Mouse (Mus musculus) left cerebral cortex, adult 2 months (tissue): Measurements from ENCODE around the gene Nudt14. TPM values are rescaled to one million over a fixed set of nuclear protein-coding genes. Genes with fewer than 3 reads are reported as not detected.

ENCODE experiments used
- DNase-seq, 2 experiments: peaks; one replicate each; pipeline ENCODE4 v3.0.0; 2021 to 2022; ENCODE audit warnings: low spot score in 2 of 2, mixed read lengths in 1 of 2; ENCODE audit errors: extremely low spot score in 1 of 2
- H3K27ac ChIP-seq: fragments of 200-600 bp; 2 replicates; pipeline ENCODE4 v1.8.1; 2022
- H3K4me3 ChIP-seq: fragments of 200-600 bp; 2 replicates; pipeline ENCODE4 v1.8.1; 2022
- CTCF ChIP-seq: fragments of 200-600 bp; IDR thresholded peaks from 2 replicates; pipeline ENCODE4 v1.8.1; 2022; ENCODE audit warnings: antibody characterized with exemption, mild to moderate bottlenecking, moderate library complexity
- intact Hi-C: fragments of 180-260 bp; cut with DNase I; formaldehyde crosslinking; loops from one replicate; pipeline ENCODE4 v1.15.1; 2025
- total RNA-seq, 2 experiments: library from RNA; stranded (reverse); gene quantifications; 2 replicates each; pipeline ENCODE4 v1.2.3; 2021

The Nudt14 gene
- total RNA-seq, 2 experiments from 2014 or later = 10.1 to 13.7 TPM

DNA sequence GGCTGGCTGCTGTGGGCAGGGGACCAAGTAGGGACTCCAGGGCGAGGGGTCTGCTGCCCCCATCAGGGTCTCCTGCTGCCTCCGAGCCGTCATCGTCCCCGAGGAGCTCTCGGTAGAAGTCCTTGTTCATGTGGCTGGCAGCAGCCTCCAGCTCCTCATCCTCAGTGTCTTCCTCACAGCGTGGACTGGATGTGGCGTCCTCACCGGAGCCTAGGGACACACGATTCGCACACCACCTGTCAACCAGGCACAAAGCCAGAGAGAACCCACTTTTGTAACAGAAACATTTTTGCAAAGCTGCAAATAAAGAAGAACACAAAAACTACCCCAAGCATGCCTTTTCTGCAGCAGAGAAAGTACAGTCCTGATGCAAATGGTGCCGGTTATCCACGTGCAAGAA is 23.9 kb upstream of the Nudt14 start:
- Histone ChIP-seq H3K27ac (0 out of 2 replicates have a peak overlapping the region, but pooled peaks have one; percentile 2), H3K4me3 (no peak overlapping the region)
- intact Hi-C loops = no loop called here
- DNase-seq = no peak
- no peak for TF ChIP-seq CTCF

DNA sequence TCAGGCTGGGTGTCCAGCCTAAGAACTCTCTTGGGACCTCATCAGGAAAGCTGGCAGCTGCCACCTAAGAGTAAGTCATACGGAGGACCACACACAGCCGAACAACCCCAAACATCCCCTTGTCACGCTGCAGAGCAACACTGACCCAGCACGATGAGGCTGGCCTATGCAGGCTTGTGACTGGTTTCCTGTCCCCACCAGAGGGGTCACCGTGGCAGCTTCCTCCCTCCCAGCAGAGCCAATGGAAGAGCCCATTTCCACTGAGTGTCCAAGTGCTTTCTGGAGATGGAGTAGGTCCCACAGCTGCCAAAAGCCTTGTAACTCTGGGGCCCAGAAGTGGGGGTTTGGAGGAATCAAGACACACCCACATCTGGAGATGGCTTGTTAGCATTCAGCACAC is 19.9 kb upstream of the Nudt14 start:
- Histone ChIP-seq H3K27ac (peak overlapping the region; percentile 47; the same call in 1 of the 2 replicates), H3K4me3 (no peak overlapping the region)
- TF ChIP-seq CTCF = no peak
- intact Hi-C loops = no loop called here
- DNase-seq = no peak

DNA sequence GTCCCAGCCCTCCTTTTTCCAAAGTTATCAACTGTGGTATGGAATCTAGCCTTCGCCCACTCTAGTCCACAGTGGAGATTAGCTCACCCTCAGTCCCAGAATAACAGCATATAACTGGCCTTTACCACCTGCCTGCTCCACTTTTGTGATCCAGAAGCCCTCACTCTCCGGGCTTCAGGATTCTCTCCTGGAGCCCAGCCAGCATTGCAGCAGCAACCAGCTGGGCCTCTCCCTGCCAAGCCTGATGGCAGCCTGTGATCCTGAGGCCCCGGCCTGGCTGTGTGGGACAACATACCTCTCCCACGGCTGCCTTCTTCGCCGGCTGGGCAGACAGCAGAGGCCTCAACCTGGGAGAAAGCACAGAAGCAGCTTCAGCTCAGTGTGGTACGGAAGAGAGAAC is 19.5 kb upstream of the Nudt14 start:
- no peak overlapping the region for H3K4me3 ChIP-seq
- peak overlapping the region; percentile 47; the same call in 1 of the 2 replicates for H3K27ac ChIP-seq
- intact Hi-C loops = no loop called here
- no peak for DNase-seq
- no peak for TF ChIP-seq CTCF

DNA sequence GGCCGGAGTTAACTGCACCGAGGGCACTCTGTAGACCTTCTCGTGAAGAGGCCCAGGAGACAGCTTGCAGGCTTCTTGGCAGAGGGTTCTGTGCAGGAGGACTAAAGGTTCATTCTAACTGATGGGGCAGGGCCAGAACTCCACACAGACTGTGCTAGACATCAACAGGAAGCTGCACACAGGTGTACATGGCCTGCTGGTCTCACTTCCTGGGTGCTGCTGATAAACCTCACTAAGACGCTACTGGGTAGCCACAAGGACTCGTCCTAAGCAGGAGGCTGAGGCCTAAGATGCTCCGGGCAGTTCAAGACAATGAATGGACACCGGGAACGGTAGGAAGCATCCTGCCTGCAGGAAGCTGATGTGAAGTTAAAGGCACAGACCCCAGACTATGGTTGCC is 17.5 kb upstream of the Nudt14 start:
- no peak for TF ChIP-seq CTCF
- intact Hi-C loops = loop anchor here (5.0 kb wide), 2 partner anchors 82 to 118 kb away; no protein-coding TSS in a partner anchor
- no peak for DNase-seq
- Histone ChIP-seq H3K4me3 (no peak overlapping the region), H3K27ac (no peak overlapping the region)

DNA sequence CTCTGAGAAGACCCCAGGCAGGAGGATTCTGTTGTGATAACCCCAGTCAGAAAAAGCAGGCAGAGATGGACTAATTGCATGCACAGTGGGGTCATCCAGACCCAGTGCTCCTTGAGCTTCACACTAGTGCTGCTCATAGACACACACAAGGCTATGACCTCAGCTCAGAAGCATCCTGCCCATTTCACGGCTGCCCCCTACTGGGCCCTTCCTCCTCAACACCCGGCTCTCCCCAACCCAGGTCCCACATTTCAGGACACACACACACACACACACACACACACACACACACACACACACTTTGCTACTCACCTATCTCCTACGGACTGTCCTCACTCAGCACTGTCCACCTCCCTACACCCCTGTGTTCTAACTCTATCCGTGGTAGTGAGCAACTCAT is 16.4 kb upstream of the Nudt14 start:
- peak; percentile 42 for TF ChIP-seq CTCF
- Histone ChIP-seq H3K27ac (0 out of 2 replicates have a peak overlapping the region, but pooled peaks have one; percentile 10), H3K4me3 (no peak overlapping the region)
- intact Hi-C loops = loop anchor here (5.0 kb wide), 2 partner anchors 81 to 119 kb away; no protein-coding TSS in a partner anchor
- peak in 1 of 2 experiments; percentile 41 for DNase-seq

DNA sequence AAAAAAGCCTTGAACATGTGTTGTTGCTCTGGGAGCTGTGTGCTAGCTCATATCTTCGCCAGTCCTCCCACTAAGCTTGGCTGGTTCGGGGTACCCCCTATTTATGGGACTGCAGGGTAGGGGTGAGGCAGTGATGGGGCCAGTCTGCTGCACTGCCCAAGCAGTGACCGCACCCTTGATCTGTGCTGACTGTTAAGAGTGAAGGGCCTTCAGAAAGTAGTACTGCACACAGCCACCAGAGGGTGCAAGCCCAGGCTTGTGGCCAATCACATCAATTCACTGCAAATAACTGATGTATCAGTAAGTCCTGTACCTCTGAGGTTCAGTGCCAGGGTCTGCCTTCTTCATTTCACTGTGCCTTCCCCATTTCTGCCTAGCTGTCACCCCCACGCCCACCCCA is 13.9 kb upstream of the Nudt14 start:
- peak; percentile 89 for TF ChIP-seq CTCF

DNA sequence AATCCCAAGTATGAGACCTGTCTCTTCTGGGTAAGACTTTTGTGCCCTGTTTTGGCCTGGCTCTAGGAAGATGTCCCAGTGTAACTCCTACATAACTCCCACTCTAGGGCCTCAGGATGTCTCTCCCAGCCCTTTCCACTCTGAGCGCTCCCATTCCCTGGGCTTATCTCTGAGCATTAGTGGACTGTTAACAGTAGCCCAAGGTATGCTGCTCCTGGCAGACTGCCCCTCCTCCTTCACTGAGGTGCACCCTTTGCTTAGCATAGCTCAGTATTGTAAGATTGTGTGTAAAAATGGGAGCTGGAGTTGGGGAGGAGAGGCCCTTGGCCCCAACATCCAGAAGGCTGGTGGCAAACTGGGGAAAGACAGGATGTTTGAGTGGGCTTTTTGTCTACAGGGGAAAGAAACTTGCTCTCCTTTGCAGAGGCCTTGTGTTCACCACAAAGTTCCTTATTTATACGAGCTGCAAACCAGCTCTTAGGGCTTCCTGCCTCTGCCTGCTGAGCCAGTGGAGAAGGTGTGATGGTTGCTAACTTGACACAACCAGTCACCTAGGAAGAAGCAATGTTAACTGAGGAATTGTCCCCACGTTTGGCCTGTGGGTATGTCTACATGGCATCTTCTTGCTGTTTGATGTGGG is 11.1 kb upstream of the Nudt14 start:
- intact Hi-C loops = no loop called here
- peak overlapping the region; percentile 48; the same call in 1 of the 2 replicates for H3K27ac ChIP-seq
- H3K4me3 ChIP-seq = no peak overlapping the region
- no peak for DNase-seq
- no peak for TF ChIP-seq CTCF

More for the DNA sequence above, 13.9 kb upstream of the Nudt14 start:
- intact Hi-C loops = loop anchor here (5.0 kb wide), 2 partner anchors 78 to 122 kb away; no protein-coding TSS in a partner anchor
- DNase-seq = peak; percentile 70 to 75
- Histone ChIP-seq H3K4me3 (no peak overlapping the region), H3K27ac (no peak overlapping the region)

DNA sequence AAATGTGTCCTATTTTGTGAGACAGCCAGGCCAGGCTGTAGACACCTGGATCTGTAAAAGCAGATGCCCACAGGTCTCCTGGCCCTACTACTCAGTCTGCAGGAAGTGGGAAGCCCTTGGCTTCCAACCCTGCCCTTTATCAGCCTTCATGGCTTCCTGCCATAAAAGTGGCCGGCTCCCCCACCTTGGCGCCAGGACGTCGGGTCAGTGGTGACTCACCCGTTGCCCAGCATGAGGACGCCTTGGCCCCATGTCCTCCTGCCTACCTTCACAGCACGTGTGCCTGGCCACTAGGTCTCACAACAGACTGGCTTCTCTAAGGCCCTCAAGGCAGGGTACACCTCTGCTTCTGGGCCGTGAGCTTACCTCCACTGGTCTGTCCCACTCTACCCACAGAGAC is 10.5 kb upstream of the Nudt14 start:
- intact Hi-C loops = no loop called here
- no peak for TF ChIP-seq CTCF
- no peak for DNase-seq
- H3K27ac ChIP-seq = peak overlapping the region; percentile 48; the same call in 1 of the 2 replicates
- H3K4me3 ChIP-seq = no peak overlapping the region

DNA sequence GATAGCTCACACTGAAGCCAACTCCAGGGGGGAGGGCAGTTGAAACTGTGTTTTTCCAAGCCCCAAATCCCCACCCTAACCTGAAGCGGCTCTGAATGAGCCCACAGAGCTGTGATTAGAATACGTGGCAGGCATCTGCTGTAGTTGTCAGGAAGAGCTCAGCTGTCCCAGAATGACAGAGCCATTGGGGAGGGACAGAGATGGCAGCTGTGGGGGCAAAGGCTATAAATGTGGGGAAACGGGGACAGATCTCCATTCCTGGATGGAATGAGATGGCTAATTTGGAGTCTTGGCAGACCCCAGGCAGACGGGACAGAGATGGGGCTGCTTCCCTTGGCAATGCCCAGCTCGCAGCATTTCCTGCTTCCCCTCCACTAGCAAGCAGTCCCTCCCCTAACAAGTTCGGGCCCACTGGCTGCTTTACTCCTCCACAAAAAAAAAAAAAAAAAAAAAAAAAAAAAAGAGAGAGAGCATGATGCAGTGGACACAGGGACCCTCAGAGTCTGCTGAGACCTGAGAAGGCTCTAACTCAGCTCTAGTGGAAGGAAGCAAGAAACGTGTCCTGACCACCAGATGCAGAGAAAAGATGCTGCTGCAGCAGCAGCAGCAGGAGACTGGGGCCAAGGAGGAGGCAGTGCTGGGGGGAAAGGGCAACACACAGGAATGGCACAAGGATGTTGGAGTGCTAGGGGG is 9.4 kb upstream of the Nudt14 start:
- Histone ChIP-seq H3K4me3 (no peak overlapping the region; the same call in 1 of the 2 replicates), H3K27ac (peak overlapping the region; percentile 74)
- TF ChIP-seq CTCF = no peak
- intact Hi-C loops = no loop called here
- DNase-seq = no peak

DNA sequence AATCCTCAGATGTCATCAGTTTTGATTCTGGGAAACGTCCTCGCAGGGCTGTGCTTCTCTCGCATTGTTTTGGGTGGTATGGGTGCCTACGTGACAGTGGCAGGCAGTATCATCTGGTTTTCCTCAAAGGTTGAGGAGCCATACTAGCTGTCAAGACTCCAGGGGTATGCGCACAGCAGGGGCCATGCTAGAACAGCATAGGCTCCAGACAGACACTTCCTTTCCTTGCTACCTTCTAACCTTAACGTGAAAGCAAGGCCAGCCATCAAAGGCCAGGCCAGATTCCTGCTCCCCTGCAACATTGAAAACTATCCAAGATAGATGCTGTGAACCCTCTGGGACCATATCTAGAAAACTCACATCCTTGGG is 8.8 kb upstream of the Nudt14 start:
- H3K4me3 ChIP-seq = peak overlapping the region; percentile 58
- intact Hi-C loops = no loop called here
- peak overlapping the region; percentile 74 for H3K27ac ChIP-seq
- no peak for DNase-seq
- no peak for TF ChIP-seq CTCF

DNA sequence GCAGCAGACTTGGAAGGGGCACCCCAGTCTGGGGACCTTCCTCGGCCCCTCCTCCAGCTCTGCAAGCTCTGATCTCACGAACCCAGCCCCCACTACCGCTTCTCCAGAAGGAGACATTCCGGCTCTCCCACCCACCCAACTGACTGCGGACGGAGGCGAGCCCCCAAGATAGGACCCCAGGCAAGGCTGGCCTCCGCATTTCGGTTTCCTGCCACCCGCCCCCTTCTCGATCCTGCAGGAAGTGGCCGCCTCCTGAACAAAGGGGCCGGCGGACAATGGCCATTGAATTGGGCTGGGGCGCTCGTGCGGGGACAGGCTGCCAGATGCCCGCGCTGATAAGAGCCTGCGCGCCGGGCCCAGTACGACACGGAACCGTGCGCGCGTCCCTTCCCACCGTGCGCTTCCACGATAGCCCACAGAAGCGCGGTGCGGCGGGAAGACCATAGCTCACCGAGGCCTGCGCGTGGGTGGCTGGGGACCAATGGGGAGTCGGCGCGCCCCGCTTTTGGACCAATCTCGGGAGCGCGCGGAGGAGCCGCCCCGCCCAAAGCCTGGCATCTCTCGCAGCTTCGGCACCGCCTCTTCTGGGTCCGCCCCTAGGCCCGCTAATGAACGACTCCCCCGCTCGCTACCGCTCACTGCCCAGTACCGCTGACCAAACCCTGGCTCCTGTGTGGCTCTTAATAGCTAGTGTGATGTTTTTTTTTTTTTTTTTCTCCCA is 8.3 kb upstream of the Nudt14 start:
- intact Hi-C loops = no loop called here
- DNase-seq = peak; percentile 95

DNA sequence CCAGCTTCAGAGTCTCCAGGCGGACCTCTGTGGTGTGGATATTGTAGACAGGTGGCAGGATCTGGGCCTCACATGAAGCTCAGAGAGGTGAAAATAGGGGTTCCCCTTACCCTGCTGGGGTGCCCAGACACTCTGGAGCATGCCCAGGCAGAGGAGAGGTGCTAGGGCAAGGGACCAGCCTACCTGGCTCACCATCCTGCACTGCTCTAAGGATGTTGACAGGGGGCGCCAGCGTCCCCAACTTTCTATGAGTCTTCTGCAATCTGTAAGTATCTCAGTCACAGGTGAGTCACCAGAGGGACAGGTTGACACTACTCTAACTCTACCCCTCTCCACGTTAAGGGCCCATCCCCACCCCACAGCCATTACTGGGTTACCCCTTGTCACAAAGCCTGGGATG is 5.4 kb upstream of the Nudt14 start:
- Histone ChIP-seq H3K27ac (no peak overlapping the region), H3K4me3 (no peak overlapping the region)
- TF ChIP-seq CTCF = peak; percentile 66
- DNase-seq = no peak
- intact Hi-C loops = no loop called here

More for the DNA sequence above, 8.3 kb upstream of the Nudt14 start:
- Histone ChIP-seq H3K27ac (peak overlapping the region; percentile 74), H3K4me3 (peak overlapping the region; percentile 58)
- no peak; the same call in none of the 2 replicates for TF ChIP-seq CTCF
